Mouse (Mus musculus): ENCODE measurements at regions not wholly inside any gene's neighbourhood (a gene's known extent, or its start where the extent isn't known, plus 50 kb on each side); places are given as distances from the start of the nearest gene placed in this dataset.
A peak's percentile ranks its signal among the peaks of the same experiment; 100 is the strongest.

GRCm38 (mm10) chr14:105417458-105417960 is 159.1 kb downstream of the Ndfip2 start:
- no peak for DNase-seq (ENCODE audit: low spot score)

DNA sequence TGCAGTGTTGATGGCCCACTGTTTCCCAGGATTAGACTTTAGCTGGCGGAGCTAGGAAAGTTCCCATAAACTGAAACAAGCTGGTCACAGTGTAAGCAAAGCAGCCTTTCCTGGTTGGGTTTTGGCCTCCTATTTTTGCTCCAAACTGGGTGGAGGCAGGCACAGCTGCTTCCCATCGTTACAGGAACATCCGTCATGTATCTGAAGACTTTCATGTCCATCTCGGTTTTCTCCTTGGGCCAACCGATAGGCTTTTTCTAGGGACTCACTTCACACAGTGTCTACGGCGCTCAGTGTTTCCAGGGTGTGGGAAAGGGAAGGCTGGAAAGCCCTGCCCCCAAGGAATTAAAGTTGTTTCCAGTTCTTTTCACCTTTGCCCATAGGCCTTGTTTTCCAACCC is 158.6 kb downstream of the Ndfip2 start:
- no peak for DNase-seq (ENCODE audit: low spot score)

GRCm38 (mm10) chr14:105404662-105405061 is 146.3 kb downstream of the Ndfip2 start:
- DNase-seq (ENCODE audit: low spot score), result no peak

- no peak for DNase-seq (ENCODE audit: low spot score)
Measured at GRCm38 (mm10) chr14:105404241-105404640, 145.9 kb downstream of the Ndfip2 start.

- no peak for DNase-seq (ENCODE audit: low spot score)
Measured at GRCm38 (mm10) chr14:105403256-105403655, 144.9 kb downstream of the Ndfip2 start.

- DNase-seq (ENCODE audit: low spot score), result no peak
Measured at GRCm38 (mm10) chr14:105402556-105402955, 144.2 kb downstream of the Ndfip2 start.

DNA sequence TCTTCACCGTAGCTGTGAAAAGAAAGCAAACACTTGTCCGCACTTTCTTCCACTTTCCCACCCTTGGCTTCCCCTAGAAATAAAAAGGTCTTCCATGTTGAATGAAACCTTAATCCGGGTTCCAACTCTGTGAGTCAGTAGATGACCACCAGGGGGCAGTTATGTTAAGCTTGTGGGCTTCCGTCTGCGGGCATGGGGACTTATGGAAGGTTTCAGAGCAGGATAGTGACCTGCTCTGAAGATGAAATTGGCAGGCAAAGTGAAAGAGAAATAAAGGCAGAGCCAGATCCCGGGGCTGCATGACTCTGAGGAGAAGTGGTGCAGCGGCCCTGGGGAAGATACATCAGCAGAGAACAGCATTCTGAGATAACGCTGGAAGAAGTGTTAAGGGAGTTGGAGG is 139.1 kb downstream of the Ndfip2 start:
- DNase-seq (ENCODE audit: low spot score), result peak; percentile 57

GRCm38 (mm10) chr14:105392079-105392813 is 133.9 kb downstream of the Ndfip2 start:
- no peak for DNase-seq (ENCODE audit: low spot score)

- DNase-seq (ENCODE audit: low spot score), result no peak
Measured at GRCm38 (mm10) chr14:105391430-105391829, 133.1 kb downstream of the Ndfip2 start.

DNA sequence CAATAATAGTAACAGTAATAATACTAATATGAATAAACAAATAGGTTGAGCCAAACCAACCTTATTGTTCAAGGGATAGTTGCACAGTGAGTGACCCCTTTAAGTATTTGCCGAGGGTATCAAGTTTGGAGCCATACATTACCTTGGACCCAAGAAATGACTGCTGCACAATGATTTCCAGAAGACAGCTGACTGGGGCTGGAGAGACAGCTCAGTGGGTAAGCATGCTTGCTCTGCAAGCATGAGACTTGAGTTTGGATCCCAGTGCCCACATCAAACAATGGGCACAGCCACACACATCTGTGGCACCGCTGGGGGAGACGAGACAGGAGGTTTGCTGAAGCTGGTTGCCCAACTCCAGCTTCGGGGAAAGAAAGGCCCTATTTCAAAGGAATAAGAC is 126.7 kb downstream of the Ndfip2 start:
- no peak for DNase-seq (ENCODE audit: low spot score)

DNA sequence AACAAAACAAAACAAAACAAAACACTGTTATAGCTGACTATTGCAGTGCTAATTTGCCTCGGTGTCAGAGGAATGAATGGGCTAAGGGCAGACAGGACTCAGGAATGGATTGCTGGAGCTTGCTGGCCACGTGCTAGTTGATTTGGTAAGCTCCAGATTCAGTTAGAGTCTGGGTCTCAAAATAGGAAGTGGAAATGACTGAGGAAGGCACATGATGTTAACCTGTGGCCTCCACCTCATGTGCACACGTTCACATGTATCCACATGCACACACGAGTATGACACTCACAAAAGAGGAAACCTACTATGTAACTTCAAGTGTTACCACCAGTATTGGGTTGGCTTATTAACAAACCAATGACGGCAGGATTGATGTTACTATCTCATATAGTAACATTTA is 125.0 kb downstream of the Ndfip2 start:
- no peak for DNase-seq (ENCODE audit: low spot score)

DNA sequence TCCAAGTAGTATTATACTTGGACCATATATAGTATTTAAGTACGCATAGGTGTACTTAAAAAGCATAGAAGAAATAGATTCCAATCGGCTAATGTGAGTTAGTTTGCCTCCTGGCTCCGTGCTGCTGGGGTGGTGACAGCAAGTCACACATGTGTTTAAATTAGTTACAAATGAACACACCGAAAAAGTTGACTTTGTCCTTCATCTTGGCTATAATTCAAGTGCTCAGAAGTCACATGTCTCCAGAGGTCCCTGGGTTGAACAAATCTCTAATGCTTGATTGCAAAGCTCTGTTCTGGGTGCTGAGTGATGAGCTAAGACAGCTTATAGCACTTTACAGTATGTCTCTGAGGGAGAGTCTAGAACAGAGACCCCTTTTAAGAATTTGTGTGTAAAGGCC is 121.7 kb downstream of the Ndfip2 start:
- no peak for DNase-seq (ENCODE audit: low spot score)

GRCm38 (mm10) chr14:105377770-105378169 is 119.4 kb downstream of the Ndfip2 start:
- no peak for DNase-seq (ENCODE audit: low spot score)

DNA sequence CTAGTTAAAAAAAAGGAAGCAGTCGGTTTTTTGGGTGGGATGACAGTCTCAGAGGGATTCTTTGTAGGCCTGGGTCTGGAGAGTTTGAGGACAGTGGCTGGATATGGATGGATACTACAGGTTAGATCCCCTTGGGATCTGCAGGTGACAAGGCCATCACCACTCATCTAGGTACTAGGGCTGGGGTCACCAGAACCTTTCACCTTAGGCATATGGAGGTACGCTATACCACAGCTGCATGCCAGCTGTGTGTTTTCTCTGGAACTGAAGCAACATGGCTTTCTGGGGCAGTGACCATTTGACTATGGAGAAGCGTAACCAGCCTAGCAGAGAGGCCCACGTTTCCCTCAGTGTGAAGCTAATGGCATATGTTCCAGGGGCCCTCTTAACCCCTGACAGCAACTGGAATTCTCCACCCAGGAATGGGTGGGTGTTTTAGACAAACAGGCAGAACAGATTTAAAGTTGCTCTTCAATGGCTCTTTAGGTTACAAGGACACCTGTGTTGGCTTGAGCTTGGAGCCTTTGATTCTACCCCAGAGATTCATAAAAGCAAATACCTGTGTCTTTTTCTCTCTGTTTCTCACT is 118.8 kb downstream of the Ndfip2 start:
- no peak for DNase-seq (ENCODE audit: low spot score)

DNA sequence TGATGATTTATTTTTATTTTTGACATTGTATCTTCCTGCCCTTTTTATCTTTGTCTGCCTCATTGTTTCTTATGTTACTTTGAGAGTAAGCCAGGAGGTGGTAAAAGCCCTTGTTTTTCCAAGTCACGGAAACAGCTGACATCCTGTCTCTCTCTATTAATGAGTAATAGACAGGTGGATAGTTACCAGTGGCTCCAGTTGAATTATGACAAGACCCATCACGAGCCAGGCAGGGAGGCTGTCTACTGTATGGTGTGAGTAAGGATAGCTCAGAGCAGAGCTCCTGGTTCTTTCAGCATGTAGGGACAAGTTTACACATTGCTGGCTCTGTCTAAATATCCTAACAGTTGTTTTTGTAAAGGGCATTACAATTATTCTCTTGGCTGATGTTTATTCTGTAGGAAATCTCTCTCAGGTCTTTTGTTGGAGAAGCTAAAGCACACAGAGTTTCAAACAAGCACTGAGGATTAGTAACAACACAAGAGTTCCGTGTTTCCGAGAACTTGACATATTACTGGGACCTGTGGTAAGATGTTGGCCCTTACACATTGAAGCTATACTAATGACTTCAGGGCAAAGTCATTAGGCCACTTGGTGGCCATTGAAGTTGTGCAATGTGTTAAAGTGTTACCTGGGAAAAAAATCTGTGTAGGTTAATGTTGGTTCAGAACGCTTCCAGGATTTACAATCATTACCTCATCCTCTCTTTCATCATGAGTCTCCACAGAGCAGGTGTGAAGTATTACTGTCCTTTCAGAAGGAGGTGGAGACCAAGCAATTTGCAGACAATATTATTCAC is 111.5 kb downstream of the Ndfip2 start:
- DNase-seq (ENCODE audit: low spot score), result no peak

DNA sequence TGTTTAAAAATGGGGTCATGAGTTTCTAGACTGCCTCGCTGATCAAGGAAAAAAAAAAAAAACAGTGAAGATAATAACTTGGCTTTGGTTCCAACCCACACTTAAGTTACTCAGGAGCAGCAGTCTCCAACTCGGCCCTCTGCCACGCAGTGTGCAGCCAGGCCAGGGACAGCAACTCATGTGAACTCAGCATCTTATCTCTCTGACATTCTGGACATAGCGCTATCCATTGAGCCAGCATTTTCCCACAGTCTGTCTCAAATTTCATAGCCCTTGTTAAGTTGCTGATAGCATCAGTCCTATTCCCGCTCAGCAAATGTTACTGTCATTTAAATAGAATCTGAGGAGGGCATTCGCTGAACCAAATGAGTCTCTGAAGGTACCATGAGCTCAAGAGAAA is 102.2 kb downstream of the Ndfip2 start:
- DNase-seq (ENCODE audit: low spot score), result peak; percentile 57

DNA sequence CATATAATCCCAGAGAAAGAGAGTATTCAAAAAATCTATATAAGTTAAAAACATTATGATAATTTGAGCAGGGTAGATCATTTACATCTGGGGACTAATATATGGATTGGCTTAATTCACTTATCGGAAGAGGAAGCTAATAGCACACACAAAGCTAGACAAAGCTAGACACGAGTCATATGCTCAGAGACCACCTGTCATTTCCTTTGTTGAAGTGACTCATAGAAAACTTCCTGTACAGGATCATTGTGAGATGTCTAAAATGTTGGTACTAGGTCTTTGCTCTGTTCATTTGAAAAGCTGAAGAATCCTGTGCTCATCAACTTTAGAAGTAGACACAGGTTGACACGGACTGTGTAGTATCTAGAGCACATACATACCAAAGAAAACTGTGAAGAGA is 101.5 kb downstream of the Ndfip2 start:
- DNase-seq (ENCODE audit: low spot score), result no peak

All from ovary, postnatal 36 days (tissue).